Mouse (Mus musculus) heart, postnatal 0 days (tissue): Measurements from ENCODE around the gene Dcx. TPM values are rescaled to one million over a fixed set of nuclear protein-coding genes. Genes with fewer than 3 reads are reported as not detected.
A peak's percentile ranks its signal among the peaks of the same experiment; 100 is the strongest.

Experiments used
- ATAC-seq: fragments of 200-750 bp; cut with Nextera tagmentation; 2 replicates; pipeline ENCODE4 v1.8.0; 2017; ENCODE audit warnings: low read depth, moderate number of reproducible peaks, moderate library complexity; ENCODE audit not compliant: insufficient read depth
- DNase-seq: peaks from one replicate; pipeline ENCODE4 v3.0.0-alpha.2; 2016; ENCODE audit warnings: low spot score
- H3K27ac ChIP-seq: fragments of 300-500 bp; sonication (generic); 2 replicates; pipeline ENCODE4 v1.5.1; 2014; ENCODE audit warnings: low read depth, mild to moderate bottlenecking
- H3K27me3 ChIP-seq: fragments of 300-500 bp; sonication (generic); 2 replicates; pipeline ENCODE4 v1.6.1; 2014; ENCODE audit warnings: low read length, mixed read lengths; ENCODE audit not compliant: control insufficient read depth, insufficient read depth
- H3K36me3 ChIP-seq: fragments of 300-500 bp; sonication (generic); replicated peaks from 2 replicates; pipeline ENCODE4 v1.6.1; 2014; ENCODE audit warnings: low read length, mixed read lengths; ENCODE audit not compliant: control insufficient read depth, insufficient read depth
- H3K4me1 ChIP-seq: fragments of 300-500 bp; sonication (generic); 2 replicates; pipeline ENCODE4 v1.6.1; 2014; ENCODE audit warnings: antibody characterized with exemption; ENCODE audit not compliant: control insufficient read depth, insufficient read depth
- H3K4me2 ChIP-seq: fragments of 300-500 bp; sonication (generic); 2 replicates; pipeline ENCODE4 v1.6.1; 2014; ENCODE audit warnings: low read depth, mild to moderate bottlenecking, low read length, moderate library complexity
- H3K4me3 ChIP-seq: fragments of 300-500 bp; sonication (generic); 2 replicates; pipeline ENCODE4 v1.5.1; 2014; ENCODE audit warnings: low read depth, low read length
- H3K9ac ChIP-seq: fragments of 300-500 bp; sonication (generic); replicated peaks from 2 replicates; pipeline ENCODE4 v1.6.1; 2014; ENCODE audit warnings: low read depth, low read length, mixed read lengths
- H3K9me3 ChIP-seq: fragments of 300-500 bp; sonication (generic); replicated peaks from 2 replicates; pipeline ENCODE4 v1.6.1; 2016; ENCODE audit warnings: low read length; ENCODE audit not compliant: control insufficient read depth
- CTCF ChIP-seq: IDR thresholded peaks from 2 replicates; pipeline ENCODE4 v1.5.1; 2016; ENCODE audit warnings: antibody characterized with exemption, control low read depth, low read depth
- EP300 ChIP-seq: IDR thresholded peaks from 2 replicates; pipeline ENCODE4 v1.6.1; 2016; ENCODE audit warnings: antibody characterized with exemption, low read depth
- WGBS: fragments of 180-500 bp; shearing (Covaris S2); extraction: QIAGEN DNeasy Blood & Tissue Kit; methylation state at CpG from one replicate; pipeline ENCODE4 v1.1.7; 2014; 5-methylcytosine and 5-hydroxymethylcytosine counted together
- polyA plus RNA-seq: library from polyadenylated mRNA; unstranded; fragments of >200 nt; fragmentation: Nextera tagmentation; extraction: Ambion mirVana; gene quantifications from 2 replicates; pipeline ENCODE4 v1.2.1, GENCODE M21; 2015
- total RNA-seq: library from RNA; depleted of rRNA; stranded (reverse); fragments of >200 nt; gene quantifications from 2 replicates; pipeline ENCODE4 v1.2.3, GENCODE M21; 2014; ENCODE audit warnings: low replicate concordance

Dcx gene
- total and polyA plus RNA-seq, 2 experiments from 2014 or later = 0.05 TPM; not detected in 1

GRCm38 (mm10) chrX:143893180-143893579 is 39.9 kb downstream of the Dcx start:
- Histone ChIP-seq H3K4me3 (no peak overlapping the region), H3K36me3 (no peaks in the 10 kb centered on the region), H3K4me1 (no peaks in the 10 kb centered on the region), H3K4me2 (no peak overlapping the region), H3K27ac (no peak overlapping the region), H3K9ac (no peak overlapping the region), H3K27me3 (no peaks in the 10 kb centered on the region), H3K9me3 (no peaks in the 10 kb centered on the region)
- no peak for TF ChIP-seq EP300
- no peak for TF ChIP-seq CTCF
- 25% methylated on average over 3 of the region's 3 CpGs for WGBS
- DNase-seq (no peak), ATAC-seq (no peak)

DNA sequence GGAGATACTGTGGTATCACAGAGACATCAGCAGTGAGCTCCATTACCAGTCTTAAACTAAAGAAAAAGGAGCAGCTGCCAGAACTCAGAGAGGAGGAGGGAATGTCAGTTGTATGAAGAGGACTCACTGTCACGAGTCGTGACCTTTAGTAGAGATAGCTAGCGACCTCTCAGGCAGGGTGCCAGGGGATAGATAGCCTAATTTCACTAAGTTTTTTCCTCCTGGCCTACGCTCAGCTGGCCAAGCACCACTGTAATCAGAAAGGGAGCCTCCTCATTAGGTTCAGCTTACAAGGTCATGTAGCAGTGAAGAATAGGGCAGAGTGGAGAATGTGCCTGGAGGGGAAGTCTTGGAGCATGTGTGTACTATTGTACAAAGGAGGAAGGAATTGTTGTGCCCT is 47.3 kb downstream of the Dcx start:
- TF ChIP-seq EP300 (no peak), CTCF (no peak)

GRCm38 (mm10) chrX:143884953-143885352 is 48.2 kb downstream of the Dcx start:
- Histone ChIP-seq H3K27me3 (no peaks in the 10 kb centered on the region), H3K4me2 (no peak overlapping the region), H3K9me3 (no peaks in the 10 kb centered on the region), H3K4me1 (no peaks in the 10 kb centered on the region), H3K4me3 (no peak overlapping the region), H3K36me3 (no peaks in the 10 kb centered on the region), H3K27ac (no peak overlapping the region; the same call in 1 of the 2 replicates), H3K9ac (no peak overlapping the region)
- no peak for TF ChIP-seq EP300
- no peak for TF ChIP-seq CTCF
- DNase-seq = no peak
- WGBS = 11% methylated on average over 3 of the region's 3 CpGs
- no peak; the same call in 1 of the 2 replicates for ATAC-seq

More for the DNA sequence above, 47.3 kb downstream of the Dcx start:
- Histone ChIP-seq H3K4me3 (no peak overlapping the region), H3K36me3 (no peaks in the 10 kb centered on the region), H3K27ac (no peak overlapping the region), H3K9ac (no peak overlapping the region), H3K9me3 (no peaks in the 10 kb centered on the region), H3K27me3 (no peaks in the 10 kb centered on the region), H3K4me1 (no peaks in the 10 kb centered on the region), H3K4me2 (no peak overlapping the region)
- peak; percentile 51 for ATAC-seq
- 23% methylated on average over 4 of the region's 4 CpGs for WGBS
- DNase-seq = peak; percentile 58

DNA sequence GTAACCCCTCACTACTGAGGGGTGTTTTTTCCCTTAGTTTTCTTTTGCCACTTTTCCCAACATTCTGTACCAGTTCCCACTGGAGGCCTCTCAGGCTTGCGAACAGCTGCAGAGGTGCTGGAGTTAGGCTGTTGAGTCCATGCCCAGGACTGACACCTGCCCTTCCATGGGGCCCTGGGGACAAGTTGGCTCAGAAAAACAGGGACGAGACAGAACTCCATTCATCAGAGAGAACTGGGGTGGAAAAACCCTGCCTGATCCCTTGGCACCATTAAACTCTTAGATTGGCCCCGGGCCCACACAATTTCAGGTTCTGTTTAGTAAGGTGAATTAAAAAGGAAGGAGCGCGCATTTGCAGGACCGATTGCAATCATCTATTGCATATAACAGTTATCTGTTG is 48.8 kb downstream of the Dcx start:
- Histone ChIP-seq H3K36me3 (no peaks in the 10 kb centered on the region), H3K9me3 (no peaks in the 10 kb centered on the region), H3K4me3 (no peak overlapping the region), H3K27me3 (no peaks in the 10 kb centered on the region), H3K4me2 (no peak overlapping the region), H3K27ac (no peak overlapping the region), H3K9ac (no peak overlapping the region), H3K4me1 (no peaks in the 10 kb centered on the region)
- TF ChIP-seq EP300 (no peak), CTCF (no peak)
- 75% methylated on average over 6 of the region's 6 CpGs for WGBS
- ATAC-seq (no peak), DNase-seq (no peak)

GRCm38 (mm10) chrX:143881806-143882468 is 51.2 kb downstream of the Dcx start:
- H3K27ac ChIP-seq = no peak overlapping the region
- ATAC-seq = no peak

GRCm38 (mm10) chrX:143879631-143880030 is 53.5 kb downstream of the Dcx start:
- WGBS = 73% methylated on average over 3 of the region's 3 CpGs
- no peak overlapping the region for H3K4me2 ChIP-seq
- ATAC-seq (no peak), DNase-seq (no peak)
- no peaks in the 10 kb centered on the region for H3K27me3 ChIP-seq
- H3K9me3 ChIP-seq = no peaks in the 10 kb centered on the region
- H3K36me3 ChIP-seq = no peaks in the 10 kb centered on the region
- no peak overlapping the region for H3K27ac ChIP-seq
- H3K4me3 ChIP-seq = no peak overlapping the region
- H3K9ac ChIP-seq = no peak overlapping the region
- TF ChIP-seq CTCF (no peak), EP300 (no peak)
- H3K4me1 ChIP-seq = no peaks in the 10 kb centered on the region

More at GRCm38 (mm10) chrX:143881806-143882468, 51.2 kb downstream of the Dcx start:
- TF ChIP-seq CTCF (no peak), EP300 (no peak)
- no peaks in the 10 kb centered on the region for H3K9me3 ChIP-seq
- no peaks in the 10 kb centered on the region for H3K36me3 ChIP-seq
- H3K27me3 ChIP-seq = no peaks in the 10 kb centered on the region
- no peak overlapping the region for H3K4me3 ChIP-seq
- H3K9ac ChIP-seq = no peak overlapping the region
- no peak for DNase-seq
- H3K4me1 ChIP-seq = no peaks in the 10 kb centered on the region
- H3K4me2 ChIP-seq = no peak overlapping the region
- 49% methylated on average over 4 of the region's 4 CpGs for WGBS
